16 mouse cellular contexts compared by ENCODE assay signal in the genomic region with DNA sequence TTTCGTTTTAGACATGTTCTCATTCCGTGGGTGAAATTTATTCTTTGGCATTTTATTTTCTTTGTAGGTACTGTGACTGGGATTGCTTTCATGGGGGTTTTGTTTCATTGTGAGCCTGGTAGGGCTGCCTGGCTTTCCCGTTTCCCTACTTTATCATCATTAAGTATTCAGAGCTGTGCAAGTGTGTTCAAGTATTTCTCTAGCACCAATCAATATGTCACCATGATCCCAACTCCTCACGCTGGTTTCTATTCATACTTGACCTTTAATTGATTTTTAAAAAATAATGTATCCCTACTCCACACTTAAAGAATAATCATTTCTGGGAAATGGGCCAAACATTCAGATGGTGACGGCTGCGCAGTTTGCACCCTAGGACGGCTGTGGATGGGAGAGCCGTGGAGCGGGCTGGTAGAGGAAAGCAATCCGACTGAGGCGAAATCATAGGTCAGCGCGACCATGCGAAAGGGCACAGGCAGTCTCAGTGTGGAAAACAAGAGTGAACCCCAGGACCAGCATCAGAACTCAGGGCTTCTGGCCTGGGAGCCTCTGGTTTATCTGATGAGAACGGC.
DNase-seq lines count a peak whose midpoint lies in the region; ATAC-seq and TF ChIP-seq lines count a peak whose summit lies in the region.
"Had no signal": no experiment of that assay in that cellular context is flagged by ENCODE, and none has a peak within 500 bp of the region (broad histone marks: within the 10 kb centered on the region; RNA-seq: fewer than 3 reads in every experiment).

No protein-coding gene starts in this region.

- no peaks in the 10 kb centered on the region for H3K36me3 ChIP-seq in hindbrain, embryonic 13.5 days
- no peaks in the 10 kb centered on the region for H3K36me3 ChIP-seq in hindbrain, postnatal 0 days (ENCODE audit: insufficient read depth, low read length)
- H3K36me3 ChIP-seq in neural tube, embryonic 15.5 days, result no peaks in the 10 kb centered on the region
- no peaks in the 10 kb centered on the region for H3K36me3 ChIP-seq in stomach, postnatal 0 days (ENCODE audit: control insufficient read depth, insufficient read depth, low read length)
- H3K36me3 ChIP-seq: embryonic facial prominence, embryonic 15.5 days; liver, embryonic 12.5 days; midbrain, embryonic 13.5 days had no signal

- no peaks in the 10 kb centered on the region for H3K27me3 ChIP-seq in hindbrain, embryonic 13.5 days
- no peaks in the 10 kb centered on the region for H3K27me3 ChIP-seq in hindbrain, postnatal 0 days (ENCODE audit: insufficient read depth, low read length)
- no peaks in the 10 kb centered on the region for H3K27me3 ChIP-seq in neural tube, embryonic 15.5 days (replicated peaks)
- no peaks in the 10 kb centered on the region for H3K27me3 ChIP-seq in stomach, postnatal 0 days (ENCODE audit: control insufficient read depth, insufficient read depth, low read length)
- H3K27me3 ChIP-seq: embryonic facial prominence, embryonic 15.5 days; liver, embryonic 12.5 days; midbrain, embryonic 13.5 days had no signal

- no peak for DNase-seq in hindbrain, postnatal 0 days (ENCODE audit: low spot score)
- DNase-seq in neural tube, embryonic 10.5 days (ENCODE audit: extremely low spot score, low spot score), result no peak
- peak; percentile 23 to 38 for DNase-seq in layer of hippocampus, postnatal 14 days (ENCODE audit: low spot score in 2 of 2)
- no peak for DNase-seq in kidney, adult 9 months
- no peak for DNase-seq in stomach, postnatal 0 days (ENCODE audit: low spot score)
- DNase-seq: cerebellum, adult 8-10 months; heart, adult 2 months; heart, postnatal 10 days; left cerebral cortex, postnatal 4 days; right cerebral cortex, postnatal 14 days; thymus, postnatal 4 days had no signal

- H3K4me3 ChIP-seq in hindbrain, embryonic 13.5 days, result no peak overlapping the region
- no peak overlapping the region for H3K4me3 ChIP-seq in hindbrain, postnatal 0 days (ENCODE audit: low read length)
- H3K4me3 ChIP-seq in neural tube, embryonic 15.5 days (replicated peaks), result no peak overlapping the region
- H3K4me3 ChIP-seq in stomach, postnatal 0 days (ENCODE audit: low read depth, low read length), result no peak overlapping the region
- H3K4me3 ChIP-seq: embryonic facial prominence, embryonic 15.5 days; heart, adult 2 months; liver, embryonic 12.5 days; midbrain, embryonic 13.5 days had no signal

- H3K4me2 ChIP-seq in hindbrain, embryonic 13.5 days, result no peak overlapping the region
- H3K4me2 ChIP-seq in hindbrain, postnatal 0 days (ENCODE audit: low read depth, low read length), result no peak overlapping the region
- H3K4me2 ChIP-seq in neural tube, embryonic 15.5 days, result peak overlapping the region; percentile 20; the same call in 1 of the 2 replicates
- H3K4me2 ChIP-seq in stomach, postnatal 0 days (replicated peaks; ENCODE audit: low read depth), result no peak overlapping the region
- H3K4me2 ChIP-seq: embryonic facial prominence, embryonic 15.5 days; midbrain, embryonic 13.5 days had no signal

- H3K27ac ChIP-seq in hindbrain, embryonic 13.5 days, result no peak overlapping the region
- no peak overlapping the region for H3K27ac ChIP-seq in hindbrain, postnatal 0 days
- no peak overlapping the region for H3K27ac ChIP-seq in neural tube, embryonic 15.5 days (replicated peaks)
- no peak overlapping the region for H3K27ac ChIP-seq in stomach, postnatal 0 days (replicated peaks)
- H3K27ac ChIP-seq: embryonic facial prominence, embryonic 15.5 days; heart, adult 2 months; midbrain, embryonic 13.5 days had no signal

- peaks cover 19% of the 10 kb centered on the region for H3K4me1 ChIP-seq in hindbrain, embryonic 13.5 days (replicated peaks)
- H3K4me1 ChIP-seq in hindbrain, postnatal 0 days (ENCODE audit: insufficient read depth, low read length), result no peaks in the 10 kb centered on the region; the same call in 1 of the 2 replicates
- H3K4me1 ChIP-seq in neural tube, embryonic 15.5 days, result peaks cover 20% of the 10 kb centered on the region
- no peaks in the 10 kb centered on the region for H3K4me1 ChIP-seq in stomach, postnatal 0 days (replicated peaks; ENCODE audit: control insufficient read depth, insufficient read depth)

- TF ChIP-seq CTCF in hindbrain, postnatal 0 days (IDR thresholded peaks at IDR 0.05; ENCODE audit: low read depth), result no peak
- no peak for TF ChIP-seq CTCF in stomach, postnatal 0 days (IDR thresholded peaks at IDR 0.05; ENCODE audit: low read depth)

- TF ChIP-seq EP300 in stomach, postnatal 0 days (optimal IDR thresholded peaks at IDR 0.05), result no peak

- no peak overlapping the region for H3K9ac ChIP-seq in hindbrain, embryonic 13.5 days
- H3K9ac ChIP-seq in hindbrain, postnatal 0 days (replicated peaks; ENCODE audit: low read length), result no peak overlapping the region
- no peak overlapping the region for H3K9ac ChIP-seq in neural tube, embryonic 15.5 days (replicated peaks)
- H3K9ac ChIP-seq in stomach, postnatal 0 days (ENCODE audit: low read length), result no peak overlapping the region
- H3K9ac ChIP-seq: embryonic facial prominence, embryonic 15.5 days; liver, embryonic 12.5 days; midbrain, embryonic 13.5 days had no signal

- H3K9me3 ChIP-seq in hindbrain, embryonic 13.5 days, result no peaks in the 10 kb centered on the region
- H3K9me3 ChIP-seq in hindbrain, postnatal 0 days (ENCODE audit: low read length), result no peaks in the 10 kb centered on the region
- H3K9me3 ChIP-seq in neural tube, embryonic 15.5 days (replicated peaks), result no peaks in the 10 kb centered on the region
- no peaks in the 10 kb centered on the region for H3K9me3 ChIP-seq in stomach, postnatal 0 days (ENCODE audit: control insufficient read depth, low read length)
- H3K9me3 ChIP-seq: embryonic facial prominence, embryonic 15.5 days; liver, embryonic 12.5 days; midbrain, embryonic 13.5 days had no signal

- 0 out of 2 replicates have a peak, but pooled peaks have one; percentile 38 for ATAC-seq in hindbrain, embryonic 13.5 days (ENCODE audit: low FRiP score)
- ATAC-seq in hindbrain, postnatal 0 days, result no peak
- ATAC-seq in neural tube, embryonic 15.5 days (ENCODE audit: low FRiP score), result no peak
- ATAC-seq in stomach, postnatal 0 days (ENCODE audit: low FRiP score, low TSS enrichment), result no peak
- ATAC-seq: midbrain, embryonic 13.5 days had no signal

- 64% methylated on average over 15 of the region's 15 CpGs for WGBS in hindbrain, embryonic 13.5 days
- WGBS in hindbrain, postnatal 0 days, result 55% methylated on average over 15 of the region's 15 CpGs
- WGBS in neural tube, embryonic 15.5 days, result 60% methylated on average over 15 of the region's 15 CpGs
- WGBS in stomach, postnatal 0 days, result 60% methylated on average over 15 of the region's 15 CpGs

Comparison
In these comparisons a context has a peak if more than half of its experiments do, and no peak if none do; other contexts are left out.
1. DNase-seq: peak in layer of hippocampus, postnatal 14 days (2 of 2); none in hindbrain, postnatal 0 days (single experiment), neural tube, embryonic 10.5 days (single experiment), kidney, adult 9 months (single experiment) and stomach, postnatal 0 days (single experiment).